Mouse (Mus musculus) mouse embryonic stem cell (cell line): Measurements from ENCODE around the gene Rnf212b.

Source experiments
- in situ Hi-C, 2 experiments: fragments of 300-500 bp; cut with MboI; formaldehyde crosslinking; loops; 1 replicate in 1 of 2; 3 replicates in 1 of 2; pipeline ENCODE4 v1.14.3; 2019 to 2020; ENCODE audit warnings: low sequenced_read_pairs in 2 of 2, low pct_unique_long_range_greater_than_20kb in 1 of 2, mixed read lengths in 1 of 2; ENCODE audit not compliant: unreplicated experiment in 1 of 2

Gene Rnf212b

DNA sequence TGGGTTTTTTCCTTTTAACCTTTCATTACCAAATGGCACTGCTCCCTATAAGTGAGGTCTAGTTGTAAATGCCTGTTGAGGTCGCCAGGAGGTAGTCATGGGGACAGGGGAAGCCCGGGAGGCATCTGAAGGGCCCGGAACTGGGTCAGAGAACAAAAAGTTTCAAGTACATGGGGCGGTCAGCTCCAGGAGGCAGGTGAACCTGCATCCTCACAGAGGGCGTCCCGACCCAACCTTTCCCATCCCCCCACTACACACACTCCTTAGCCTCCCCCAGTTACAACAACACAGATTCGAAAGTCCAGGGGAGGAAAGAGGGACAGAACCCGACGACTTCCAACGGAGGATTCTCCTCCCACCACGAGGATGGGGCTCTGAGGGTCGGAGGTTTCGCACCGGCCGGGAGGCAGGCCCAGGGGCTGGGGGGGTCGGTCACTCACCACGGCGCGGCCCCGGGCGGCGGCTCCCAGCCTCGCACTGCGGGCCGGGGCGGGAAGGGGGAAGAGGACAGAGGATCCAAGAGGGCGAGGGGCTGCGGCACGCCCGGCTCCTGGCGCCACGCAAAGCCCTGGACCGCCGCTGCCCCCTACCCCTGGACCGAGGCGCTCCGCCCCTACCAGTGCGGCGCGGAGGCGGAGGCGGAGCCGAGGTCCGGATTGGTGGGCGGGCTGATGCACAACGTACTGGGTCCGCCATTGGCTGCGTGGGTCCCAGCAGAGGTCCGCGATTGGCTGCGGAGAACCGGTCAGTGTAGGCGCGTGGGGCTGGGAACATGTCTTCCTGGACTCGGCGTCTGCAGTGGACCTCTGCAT lies 49.8 kb downstream of the Rnf212b start:
- in situ Hi-C loops, result no loop called here

DNA sequence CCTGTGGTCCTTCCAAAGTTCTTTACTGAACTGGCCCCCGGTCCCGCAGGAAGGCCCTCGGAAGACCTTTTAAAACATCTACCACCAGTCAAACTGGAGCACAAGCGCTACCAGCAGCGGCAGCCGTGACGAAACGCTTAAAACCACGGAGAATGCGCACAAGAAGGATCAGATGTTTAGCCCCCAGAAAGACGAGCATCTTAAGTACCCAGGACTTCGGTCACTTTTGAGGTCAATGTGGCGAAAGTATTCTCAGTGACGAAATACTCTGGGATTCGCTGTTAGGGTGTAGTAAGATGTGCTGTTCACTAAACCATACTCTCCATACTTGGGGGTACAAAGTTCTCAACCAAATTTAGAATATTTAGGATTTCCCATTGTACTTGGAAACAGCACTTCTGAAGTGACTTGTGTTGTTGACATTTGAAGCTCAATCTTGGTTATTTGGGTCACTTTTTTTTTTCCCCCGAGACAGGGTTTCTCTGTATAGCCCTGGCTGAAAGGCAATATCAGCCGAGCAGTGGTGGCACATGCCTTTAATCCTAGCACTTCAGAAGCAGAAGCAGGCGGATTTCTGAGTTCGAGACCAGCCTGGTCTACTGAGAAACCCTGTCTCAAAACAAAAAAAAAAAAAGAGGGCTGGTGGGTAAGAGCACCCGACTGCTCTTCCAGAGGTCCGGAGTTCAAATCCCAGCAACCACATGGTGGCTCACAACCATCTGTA lies 50.5 kb downstream of the Rnf212b start:
- in situ Hi-C loops, result no loop called here

DNA sequence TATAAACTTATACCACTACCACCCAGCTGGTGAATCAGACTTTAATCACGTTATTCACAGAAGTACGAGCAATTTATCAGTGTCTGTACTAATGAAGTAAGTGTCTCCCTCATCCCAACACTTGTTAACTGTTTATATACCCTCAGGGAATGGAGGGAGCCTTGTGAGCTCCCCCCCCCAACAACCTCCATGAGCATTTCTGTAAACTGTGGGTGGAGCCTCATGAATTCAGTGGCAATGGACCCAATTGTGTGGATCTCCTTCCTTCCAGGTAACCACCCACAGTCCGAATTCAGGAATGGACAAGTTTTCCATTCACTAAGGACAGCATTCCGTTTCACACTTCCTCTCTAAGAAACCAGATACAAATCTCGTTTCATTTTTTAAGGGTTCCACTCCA lies 51.7 kb downstream of the Rnf212b start:
- in situ Hi-C loops, result no loop called here

DNA sequence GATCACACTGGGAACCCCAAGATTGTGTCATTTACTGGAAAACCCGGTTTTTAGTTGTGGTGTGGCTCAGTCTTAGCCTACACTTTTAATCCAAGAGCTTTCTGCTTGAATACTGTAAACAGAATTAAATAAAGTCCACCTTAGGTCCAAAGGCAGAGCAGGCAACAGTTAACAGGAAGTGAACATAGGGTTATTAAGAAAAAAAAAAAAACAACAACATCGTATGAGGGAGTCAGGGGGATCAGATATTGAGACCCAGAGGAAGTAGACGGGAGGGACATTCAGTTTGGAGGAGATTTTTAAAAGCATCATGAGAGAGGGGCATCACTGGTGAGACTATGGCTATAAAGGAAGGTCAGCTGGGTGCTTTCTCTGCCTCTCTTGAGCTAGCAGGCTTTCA lies 52.3 kb downstream of the Rnf212b start:
- in situ Hi-C loops, result no loop called here

DNA sequence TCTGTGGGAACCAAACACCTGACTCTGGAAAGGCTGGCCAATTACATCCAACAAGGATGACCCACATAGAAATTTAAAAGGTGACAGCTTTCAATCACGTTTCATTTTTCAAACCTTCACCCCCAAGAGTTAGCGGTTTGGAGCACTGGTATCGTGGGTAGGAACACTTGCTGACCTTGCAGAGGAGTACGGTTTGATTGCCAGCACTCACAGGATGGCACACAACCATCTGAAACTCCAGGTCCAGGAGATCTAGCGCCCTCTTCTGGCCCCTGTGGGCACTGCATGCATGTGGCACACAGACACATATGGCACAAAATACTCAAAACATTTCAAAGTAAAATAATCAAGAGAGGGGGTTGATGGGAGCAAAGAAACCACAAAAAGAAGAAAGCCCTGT lies 53.0 kb downstream of the Rnf212b start:
- in situ Hi-C loops, result no loop called here

DNA sequence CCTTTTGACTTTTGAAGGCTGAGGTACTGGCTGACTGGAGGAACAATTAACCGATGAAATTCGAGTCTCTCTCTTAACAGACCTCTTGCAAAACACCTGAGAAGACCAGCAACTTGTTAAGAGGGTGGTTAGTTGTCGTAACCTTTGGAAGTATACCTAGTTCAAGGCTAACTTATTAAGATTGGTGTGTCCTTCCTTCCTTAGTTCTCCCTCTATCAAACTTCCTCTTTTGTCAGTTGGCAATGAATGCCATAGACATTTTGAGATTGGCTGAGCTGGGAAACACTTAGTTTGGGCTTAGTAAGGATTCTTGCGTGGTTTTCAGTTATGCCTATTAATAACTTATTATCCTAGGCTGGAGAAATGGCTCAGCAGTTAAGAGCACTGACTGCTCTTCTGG lies 54.1 kb downstream of the Rnf212b start:
- in situ Hi-C loops, result no loop called here

DNA sequence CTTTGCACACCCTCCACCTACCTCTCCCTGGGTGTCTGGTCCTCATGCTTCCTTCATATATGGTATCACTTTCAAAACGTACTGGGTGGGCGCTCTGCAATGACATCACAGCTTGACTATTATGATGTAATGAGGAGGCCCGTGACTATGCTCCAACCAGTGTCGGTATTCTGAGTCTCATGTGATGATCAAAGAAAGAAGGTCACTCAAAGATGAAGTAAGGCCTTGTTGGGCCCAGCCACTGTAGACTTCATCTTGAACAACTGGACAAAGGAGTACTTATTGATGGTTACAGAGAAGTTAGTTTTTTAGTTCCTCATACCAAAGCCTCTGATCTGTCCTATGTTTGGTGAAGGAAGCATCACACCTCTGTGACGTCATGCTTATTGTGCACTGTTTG lies 56.9 kb downstream of the Rnf212b start, which contains the start of gene Homez:
Gene Homez, minus strand, starts transcription at position 101 of the 400 bp plus-strand sequence.
- in situ Hi-C loops, result no loop called here

DNA sequence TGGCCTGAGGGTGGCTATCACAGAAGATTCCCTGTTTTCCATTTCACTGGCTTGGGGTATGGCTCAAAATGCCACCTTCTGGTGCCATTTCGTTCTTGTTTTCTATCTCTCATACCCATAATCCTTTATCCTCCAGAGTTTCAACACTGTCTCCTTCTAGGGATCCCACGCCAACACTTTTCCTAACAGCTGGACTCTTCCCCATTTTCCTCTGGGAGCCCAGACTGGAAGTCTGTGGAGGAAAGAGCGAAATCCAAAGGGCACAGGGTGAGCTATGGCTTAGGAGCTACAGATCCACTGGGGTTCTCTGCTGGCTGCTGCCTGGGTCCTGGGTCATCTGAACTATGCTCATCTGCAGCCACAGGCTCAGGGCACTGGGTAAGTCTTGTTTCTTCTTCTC lies 60.2 kb downstream of the Rnf212b start:
- in situ Hi-C loops, result no loop called here

DNA sequence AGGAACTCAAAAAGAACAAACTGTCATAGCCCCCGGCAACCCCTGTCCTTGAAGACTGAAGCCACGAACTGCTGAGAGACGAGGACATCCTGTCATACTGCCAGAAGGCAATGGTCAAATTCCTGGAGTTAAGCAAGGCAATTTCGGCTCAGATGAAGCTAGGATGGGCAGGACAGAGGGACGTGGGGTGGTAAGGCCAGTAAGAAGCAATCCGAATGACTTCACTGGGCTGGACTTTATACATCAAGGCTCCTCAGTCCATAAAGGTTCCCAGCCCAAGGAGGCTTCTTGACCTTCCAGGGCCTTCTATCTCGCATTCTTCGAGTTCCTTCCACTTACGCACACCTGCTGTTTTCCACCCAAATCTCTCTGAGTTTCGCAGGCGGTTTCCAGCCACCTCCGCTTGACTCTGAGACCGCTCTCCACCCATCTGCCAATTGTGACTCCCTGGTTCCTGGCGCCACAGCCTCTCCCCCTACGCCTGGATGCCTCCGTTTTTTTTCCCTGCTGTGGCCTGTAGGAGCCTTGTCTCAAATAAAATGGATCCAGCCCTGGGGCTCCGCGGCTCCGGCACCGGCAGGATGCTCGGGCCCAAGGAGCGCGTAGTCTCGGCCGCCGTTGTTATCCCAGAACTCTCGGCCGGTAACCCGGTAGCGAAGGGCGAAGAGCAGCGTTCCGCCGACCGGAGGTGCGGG lies 62.0 kb downstream of the Rnf212b start:
- in situ Hi-C loops, result no loop called here

DNA sequence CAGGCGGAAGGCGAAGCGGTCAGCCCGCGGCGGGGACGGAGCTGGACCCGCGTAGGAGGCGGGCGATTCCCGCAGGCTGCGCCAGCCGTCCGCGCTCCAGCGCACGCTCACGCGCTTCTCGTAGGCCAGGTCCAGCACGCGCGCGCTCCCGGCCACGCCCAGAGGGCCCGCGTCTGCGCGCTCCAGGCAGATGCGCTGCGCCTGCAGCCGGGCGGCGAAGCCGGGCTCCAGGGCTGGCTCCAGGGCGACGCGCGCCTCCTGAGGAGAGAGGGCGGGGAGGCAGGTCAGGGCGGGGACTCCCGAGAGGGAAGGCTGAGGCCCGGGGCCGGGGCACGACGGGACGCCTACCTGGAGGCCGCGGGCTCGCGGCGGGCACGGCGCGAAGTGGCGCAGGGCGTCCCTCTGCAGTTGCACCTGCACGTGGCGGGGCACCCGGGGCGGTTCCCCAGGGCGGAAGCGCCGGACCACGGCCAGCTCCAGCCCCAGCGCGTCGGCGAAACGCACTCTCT lies 62.7 kb downstream of the Rnf212b start:
- in situ Hi-C loops, result no loop called here

DNA sequence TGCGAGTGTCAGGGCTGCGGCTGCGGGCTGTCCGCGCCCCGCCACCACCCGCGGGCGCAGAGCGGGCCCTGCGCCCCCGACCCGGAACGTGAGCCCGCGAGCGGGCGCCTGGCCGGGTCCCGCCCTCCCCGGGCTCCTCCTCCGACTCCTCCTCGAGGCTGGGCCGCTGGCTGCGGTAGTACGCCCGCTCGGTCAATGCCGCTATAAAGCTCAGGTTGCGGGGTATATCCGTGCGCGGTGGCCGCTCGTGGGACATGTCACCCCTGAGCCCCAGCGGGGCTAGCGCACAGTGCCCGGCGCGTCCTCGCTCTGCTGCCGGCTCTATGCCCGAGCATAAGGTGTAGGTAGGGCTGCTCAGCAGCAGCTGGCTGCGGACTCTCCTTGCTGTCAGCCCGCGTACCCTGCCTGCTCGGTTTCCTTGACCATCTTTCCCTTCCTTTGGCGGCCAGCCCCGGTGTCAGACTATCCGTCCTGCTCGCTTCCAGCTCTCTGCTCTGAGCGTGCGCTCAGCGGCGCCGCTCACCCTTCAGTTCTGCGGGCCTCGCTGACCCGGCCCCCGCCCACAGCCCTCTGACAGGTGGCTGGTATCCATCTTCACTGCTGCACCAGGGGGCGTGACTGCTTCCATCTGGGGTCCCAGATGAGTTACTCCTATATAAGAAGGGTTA lies 63.2 kb downstream of the Rnf212b start, which contains the start of gene Ppp1r3e:
Gene Ppp1r3e, minus strand, starts transcription at position 503 of the 668 bp plus-strand sequence.
- in situ Hi-C loops, result no loop called here

DNA sequence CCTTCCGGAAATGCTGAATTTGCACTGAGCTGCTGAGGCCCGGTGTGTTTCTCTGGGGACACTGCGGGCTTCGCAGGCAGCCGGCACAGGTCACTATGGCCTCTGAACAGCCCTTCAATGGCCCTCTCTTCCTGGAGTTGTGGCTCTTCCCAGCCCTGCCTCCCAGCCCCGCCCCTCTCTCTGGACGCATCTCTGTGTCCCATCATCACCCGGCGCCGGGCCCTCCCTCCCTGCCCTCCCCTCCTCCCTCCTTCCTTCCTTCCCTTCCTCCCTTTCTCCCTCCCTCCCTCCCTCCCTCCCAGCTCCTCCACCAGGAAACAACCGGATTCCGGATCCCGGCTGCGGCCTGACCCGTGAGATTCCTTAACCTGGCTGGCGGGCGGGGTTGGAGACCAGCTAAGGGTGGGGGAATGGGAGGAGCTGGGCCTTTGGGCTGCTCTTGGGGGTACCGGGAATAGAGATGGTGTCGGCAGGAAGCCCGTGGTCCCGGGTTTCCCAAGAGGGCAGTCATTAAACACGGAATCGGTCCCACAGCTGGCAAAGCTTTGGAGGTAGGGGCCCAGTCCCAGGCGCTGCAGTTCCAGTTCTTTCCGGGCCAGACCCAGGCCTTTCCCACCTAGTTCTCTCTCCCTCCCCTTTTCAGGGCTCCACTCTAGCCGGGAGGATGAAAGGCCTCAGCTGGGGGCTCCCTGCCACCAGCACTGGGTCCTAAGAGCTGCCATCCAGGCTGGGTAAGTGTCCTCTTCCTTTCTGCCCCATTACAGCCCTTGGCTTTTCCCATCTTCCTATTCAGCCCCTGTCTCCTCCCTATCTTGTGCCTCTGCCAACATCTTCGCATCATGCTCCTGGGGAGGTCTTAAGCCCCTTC lies 69.4 kb downstream of the Rnf212b start, which contains the start of the genes Bcl2l2 and Gm20521:
Gene Bcl2l2, plus strand, starts transcription at position 224 of the 868 bp plus-strand sequence.
Gene Gm20521, plus strand, starts transcription at position 288 of the 868 bp plus-strand sequence.
- in situ Hi-C loops, result no loop called here

DNA sequence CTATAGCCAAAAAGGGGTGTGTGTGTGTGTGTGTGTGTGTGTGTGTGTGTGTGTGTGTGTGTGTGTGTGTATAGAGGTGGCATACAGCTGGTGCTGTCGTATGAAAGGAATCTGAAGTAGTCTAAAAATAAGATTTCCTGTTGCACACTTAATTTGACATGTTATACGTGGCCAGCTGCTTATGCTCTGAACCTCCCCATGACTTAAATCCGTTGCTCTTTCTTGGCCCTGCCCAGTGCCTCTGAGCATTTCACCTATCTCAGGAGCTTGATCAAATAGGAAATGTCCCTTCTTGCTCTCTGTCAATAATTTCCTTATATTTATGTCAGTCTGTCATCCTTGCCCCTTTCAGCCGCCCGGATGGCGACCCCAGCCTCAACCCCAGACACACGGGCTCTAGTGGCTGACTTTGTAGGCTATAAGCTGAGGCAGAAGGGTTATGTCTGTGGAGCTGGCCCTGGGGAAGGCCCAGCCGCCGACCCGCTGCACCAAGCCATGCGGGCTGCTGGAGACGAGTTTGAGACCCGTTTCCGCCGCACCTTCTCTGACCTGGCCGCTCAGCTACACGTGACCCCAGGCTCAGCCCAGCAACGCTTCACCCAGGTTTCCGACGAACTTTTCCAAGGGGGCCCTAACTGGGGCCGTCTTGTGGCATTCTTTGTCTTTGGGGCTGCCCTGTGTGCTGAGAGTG lies 70.2 kb downstream of the Rnf212b start:
- in situ Hi-C loops, result no loop called here

DNA sequence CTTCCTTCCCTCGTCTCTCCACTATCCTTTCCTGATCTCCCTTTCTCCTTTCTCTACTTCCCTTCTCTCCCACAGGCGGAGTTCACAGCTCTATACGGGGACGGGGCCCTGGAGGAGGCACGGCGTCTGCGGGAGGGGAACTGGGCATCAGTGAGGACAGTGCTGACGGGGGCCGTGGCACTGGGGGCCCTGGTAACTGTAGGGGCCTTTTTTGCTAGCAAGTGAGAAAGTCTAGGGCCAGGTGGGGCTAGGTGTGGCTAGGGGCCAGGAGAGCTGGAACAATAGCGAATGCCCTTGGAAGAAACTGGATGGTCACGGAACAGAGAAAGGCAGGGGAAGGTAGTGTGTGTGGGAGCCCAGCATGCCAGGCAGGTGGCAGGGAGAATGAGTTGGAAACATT lies 71.4 kb downstream of the Rnf212b start:
- in situ Hi-C loops, result no loop called here

DNA sequence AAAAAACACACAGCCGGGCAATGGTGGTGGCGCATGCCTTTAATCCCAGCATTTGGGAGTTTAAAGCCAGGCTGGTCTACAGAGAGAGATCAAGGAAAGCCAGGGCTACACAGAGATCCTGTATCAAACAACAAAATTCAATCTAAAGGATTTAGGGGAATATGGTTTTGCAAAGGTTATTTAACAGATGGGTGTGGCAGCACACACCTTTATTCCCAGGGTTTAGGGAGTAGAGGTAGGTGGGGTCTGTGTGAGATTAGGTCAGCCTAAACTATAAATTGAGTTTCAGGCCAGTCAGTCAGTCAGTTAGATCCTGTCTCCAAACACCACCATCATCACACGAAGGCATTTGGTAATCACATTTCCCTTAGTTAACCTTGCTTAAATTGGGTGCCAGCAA lies 78.3 kb downstream of the Rnf212b start, which contains the start of gene Pabpn1:
Gene Pabpn1, plus strand, starts transcription at position 301 of the 400 bp plus-strand sequence.
- in situ Hi-C loops, result no loop called here

DNA sequence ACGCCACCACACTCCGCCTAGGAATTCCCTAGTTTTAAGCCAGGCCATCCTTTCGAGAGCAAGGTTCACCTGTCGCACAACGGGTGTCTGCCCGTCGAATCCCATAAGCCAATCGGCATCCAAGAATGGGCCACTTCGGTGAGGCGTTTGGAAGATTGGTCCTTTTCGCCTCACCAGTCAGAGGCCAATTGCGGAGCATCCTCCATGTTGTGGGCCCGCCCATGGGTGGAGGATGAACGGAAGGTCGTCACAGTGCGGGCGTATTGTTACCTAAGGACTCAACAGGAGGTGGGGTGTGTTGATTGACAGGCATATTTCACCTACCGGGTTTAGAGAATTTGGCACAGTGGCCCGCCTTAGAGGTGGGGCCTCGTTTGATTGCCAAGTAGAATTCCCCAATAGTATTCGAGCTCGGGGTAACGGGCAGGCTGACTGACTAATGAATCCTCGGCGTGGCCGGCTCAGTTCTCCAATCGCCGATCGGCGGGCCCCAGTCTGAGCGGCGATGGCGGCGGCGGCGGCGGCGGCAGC lies 79.8 kb downstream of the Rnf212b start:
- in situ Hi-C loops, result no loop called here
